ENCODE assay signal across 15 mouse cellular contexts in genomic region chr2:30787466-30787865, GRCm38 (mm10). TPM values are rescaled to one million over a fixed set of nuclear protein-coding genes. Genes with fewer than 3 reads are reported as not detected.
A peak's percentile ranks its signal among the peaks of the same experiment; 100 is the strongest.
DNase-seq lines count a peak whose midpoint lies in the region; ATAC-seq and TF ChIP-seq lines count a peak whose summit lies in the region.
"Had no signal": no experiment of that assay in that cellular context is flagged by ENCODE, and none has a peak within 500 bp of the region (broad histone marks: within the 10 kb centered on the region; RNA-seq: fewer than 3 reads in every experiment).

No protein-coding gene starts in this region.

- no peaks in the 10 kb centered on the region for H3K9me3 ChIP-seq in forebrain, embryonic 10.5 days
- H3K9me3 ChIP-seq in forebrain, postnatal 0 days (ENCODE audit: low read length) = no peaks in the 10 kb centered on the region
- no peaks in the 10 kb centered on the region for H3K9me3 ChIP-seq in lung, embryonic 14.5 days (ENCODE audit: low read depth, low read length)
- H3K9me3 ChIP-seq in hindbrain, embryonic 13.5 days = no peaks in the 10 kb centered on the region
- H3K9me3 ChIP-seq in midbrain, postnatal 0 days (ENCODE audit: low read length) = no peaks in the 10 kb centered on the region

- no peaks in the 10 kb centered on the region for H3K27me3 ChIP-seq in forebrain, embryonic 10.5 days (ENCODE audit: poor library complexity, severe bottlenecking)
- H3K27me3 ChIP-seq in forebrain, postnatal 0 days (ENCODE audit: insufficient read depth, low read length) = no peaks in the 10 kb centered on the region
- H3K27me3 ChIP-seq in lung, embryonic 14.5 days (ENCODE audit: insufficient read depth, low read length) = no peaks in the 10 kb centered on the region
- H3K27me3 ChIP-seq in hindbrain, embryonic 13.5 days = no peaks in the 10 kb centered on the region
- H3K27me3 ChIP-seq in midbrain, postnatal 0 days (ENCODE audit: insufficient read depth, low read length) = no peaks in the 10 kb centered on the region

- TF ChIP-seq CTCF in forebrain, postnatal 0 days (IDR thresholded peaks at IDR 0.05; ENCODE audit: low read depth) = no peak
- no peak for TF ChIP-seq CTCF in lung, embryonic 14.5 days (IDR thresholded peaks at IDR 0.05; ENCODE audit: low read depth)
- no peak for TF ChIP-seq CTCF in midbrain, postnatal 0 days (IDR thresholded peaks at IDR 0.05)

- no peak overlapping the region for H3K4me2 ChIP-seq in forebrain, postnatal 0 days (ENCODE audit: low read depth)
- no peak overlapping the region for H3K4me2 ChIP-seq in lung, embryonic 14.5 days
- no peak overlapping the region for H3K4me2 ChIP-seq in hindbrain, embryonic 13.5 days
- no peak overlapping the region for H3K4me2 ChIP-seq in midbrain, postnatal 0 days (ENCODE audit: low read depth, low read length, poor library complexity, severe bottlenecking)

- no peak for ATAC-seq in forebrain, postnatal 0 days
- ATAC-seq in lung, embryonic 14.5 days (ENCODE audit: insufficient read depth) = no peak
- no peak for ATAC-seq in hindbrain, embryonic 13.5 days (ENCODE audit: low FRiP score)
- ATAC-seq in midbrain, postnatal 0 days (ENCODE audit: low FRiP score) = no peak

- no peak overlapping the region for H3K9ac ChIP-seq in forebrain, postnatal 0 days
- peak overlapping the region; percentile 20; the same call in 1 of the 2 replicates for H3K9ac ChIP-seq in lung, embryonic 14.5 days
- peak overlapping the region; percentile 49; the same call in 1 of the 2 replicates for H3K9ac ChIP-seq in hindbrain, embryonic 13.5 days
- 0 out of 2 replicates have a peak overlapping the region, but pooled peaks have one; percentile 19 for H3K9ac ChIP-seq in midbrain, postnatal 0 days (replicated peaks; ENCODE audit: low read length, poor library complexity, severe bottlenecking)

- H3K4me3 ChIP-seq in forebrain, embryonic 10.5 days = 0 out of 2 replicates have a peak overlapping the region, but pooled peaks have one; percentile 11
- H3K4me3 ChIP-seq in forebrain, postnatal 0 days (ENCODE audit: low read depth, low read length) = no peak overlapping the region
- no peak overlapping the region for H3K4me3 ChIP-seq in lung, embryonic 14.5 days (ENCODE audit: low read depth, low read length)
- H3K4me3 ChIP-seq in hindbrain, embryonic 13.5 days = no peak overlapping the region
- no peak overlapping the region for H3K4me3 ChIP-seq in midbrain, postnatal 0 days (ENCODE audit: low read depth, low read length)
- H3K4me3 ChIP-seq: myocyte had no signal

- H3K4me1 ChIP-seq in forebrain, embryonic 10.5 days = peaks cover 68% of the 10 kb centered on the region
- H3K4me1 ChIP-seq in forebrain, postnatal 0 days (ENCODE audit: insufficient read depth) = 0 out of 2 replicates have a peak, but pooled peaks cover 4% of the 10 kb centered on the region
- peaks cover 23% of the 10 kb centered on the region for H3K4me1 ChIP-seq in lung, embryonic 14.5 days (ENCODE audit: insufficient read depth)
- H3K4me1 ChIP-seq in hindbrain, embryonic 13.5 days (replicated peaks) = peaks cover 46% of the 10 kb centered on the region
- peaks cover 4% of the 10 kb centered on the region for H3K4me1 ChIP-seq in midbrain, postnatal 0 days (ENCODE audit: insufficient read depth, low read length)

- DNase-seq in forebrain, embryonic 10.5 days (ENCODE audit: extremely low spot score, low spot score) = no peak
- DNase-seq in forebrain, postnatal 0 days = no peak
- DNase-seq in lung, embryonic 14.5 days = peak; percentile 62
- DNase-seq in lung, postnatal 25 days (ENCODE audit: low spot score) = no peak
- DNase-seq in midbrain, postnatal 0 days (ENCODE audit: low spot score) = no peak
- DNase-seq in layer of hippocampus, postnatal 10 days (ENCODE audit: low spot score in 2 of 2) = no peak
- no peak for DNase-seq in retina, embryonic 14.5 days (ENCODE audit: low spot score)
- DNase-seq: cerebellum, adult 11 months; heart, adult 18-20 months; lung, postnatal 36 days; retina, postnatal 1 day; spleen, adult 18-20 months had no signal

- H3K36me3 ChIP-seq in forebrain, embryonic 10.5 days (replicated peaks) = no peaks in the 10 kb centered on the region
- H3K36me3 ChIP-seq in forebrain, postnatal 0 days (ENCODE audit: insufficient read depth) = no peaks in the 10 kb centered on the region
- H3K36me3 ChIP-seq in lung, embryonic 14.5 days (ENCODE audit: insufficient read depth) = no peaks in the 10 kb centered on the region
- no peaks in the 10 kb centered on the region for H3K36me3 ChIP-seq in hindbrain, embryonic 13.5 days
- no peaks in the 10 kb centered on the region for H3K36me3 ChIP-seq in midbrain, postnatal 0 days (ENCODE audit: insufficient read depth, low read length)

- H3K27ac ChIP-seq in forebrain, embryonic 10.5 days = peak overlapping the region; percentile 90
- no peak overlapping the region for H3K27ac ChIP-seq in forebrain, postnatal 0 days (ENCODE audit: low read depth, low read length)
- H3K27ac ChIP-seq in lung, embryonic 14.5 days (ENCODE audit: low read depth) = peak overlapping the region; percentile 84
- H3K27ac ChIP-seq in hindbrain, embryonic 13.5 days = peak overlapping the region; percentile 41; the same call in 1 of the 2 replicates
- no peak overlapping the region for H3K27ac ChIP-seq in midbrain, postnatal 0 days (ENCODE audit: low read depth, low read length)

- WGBS in forebrain, embryonic 10.5 days = 60% methylated on average over 4 of the region's 4 CpGs
- WGBS in forebrain, postnatal 0 days = 67% methylated on average over 4 of the region's 4 CpGs
- WGBS in lung, embryonic 14.5 days = 27% methylated on average over 4 of the region's 4 CpGs
- 60% methylated on average over 4 of the region's 4 CpGs for WGBS in hindbrain, embryonic 13.5 days
- 67% methylated on average over 4 of the region's 4 CpGs for WGBS in midbrain, postnatal 0 days

RNA-seq across cellular contexts. Expression of gene 1700001O22Rik, which starts 16.0 kb away (rescaled TPM):
- polyA plus RNA-seq in forebrain, embryonic 10.5 days (2016; fragmentation: Nextera tagmentation; extraction: Ambion mirVana) = 3.3 and 4.8 TPM in 2 replicates
- total RNA-seq in forebrain, postnatal 0 days (2014; rRNA removed) = 0.77 and 1.8 TPM in 2 replicates
- 1.4 and 1.5 TPM in 2 replicates for polyA plus RNA-seq in forebrain, postnatal 0 days (2015; fragmentation: Nextera tagmentation; extraction: Ambion mirVana)
- 3.9 and 4.3 TPM in 2 replicates for polyA plus RNA-seq in lung, embryonic 14.5 days (2014; fragmentation: Nextera tagmentation; extraction: Ambion mirVana)
- 1.7 and 2.4 TPM in 2 replicates for polyA plus RNA-seq in hindbrain, embryonic 13.5 days (2015; fragmentation: Nextera tagmentation; extraction: Ambion mirVana)
- 2.4 TPM in 1 of 2 replicates, not detected in the other for total RNA-seq in midbrain, postnatal 0 days (2014; rRNA removed)
- polyA plus RNA-seq in midbrain, postnatal 0 days (2015; fragmentation: Nextera tagmentation; extraction: Ambion mirVana) = 1.2 and 1.5 TPM in 2 replicates
- 1 to 10 TPM; 2.0 to 3.2 TPM for total RNA-seq in layer of hippocampus, postnatal 10 days (2021)

RNA-seq across cellular contexts. Expression of gene Ntmt1, which starts 20.2 kb away (rescaled TPM):
- polyA plus RNA-seq in forebrain, embryonic 10.5 days (2016; fragmentation: Nextera tagmentation; extraction: Ambion mirVana) = 124 and 131 TPM in 2 replicates
- total RNA-seq in forebrain, postnatal 0 days (2014; rRNA removed) = 87.6 and 105 TPM in 2 replicates
- 106 and 107 TPM in 2 replicates for polyA plus RNA-seq in forebrain, postnatal 0 days (2015; fragmentation: Nextera tagmentation; extraction: Ambion mirVana)
- 88.3 and 96.0 TPM in 2 replicates for polyA plus RNA-seq in lung, embryonic 14.5 days (2014; fragmentation: Nextera tagmentation; extraction: Ambion mirVana)
- 108 and 115 TPM in 2 replicates for polyA plus RNA-seq in hindbrain, embryonic 13.5 days (2015; fragmentation: Nextera tagmentation; extraction: Ambion mirVana)
- 62.2 and 74.1 TPM in 2 replicates for total RNA-seq in midbrain, postnatal 0 days (2014; rRNA removed)
- 90.3 and 104 TPM in 2 replicates for polyA plus RNA-seq in midbrain, postnatal 0 days (2015; fragmentation: Nextera tagmentation; extraction: Ambion mirVana)
- total RNA-seq in layer of hippocampus, postnatal 10 days (2021) = 10 to 100 TPM; 44.9 to 57.7 TPM

RNA-seq across cellular contexts. Expression of gene Asb6, which starts 42.7 kb away (rescaled TPM):
- polyA plus RNA-seq in forebrain, embryonic 10.5 days (2016; fragmentation: Nextera tagmentation; extraction: Ambion mirVana) = 47.5 and 51.2 TPM in 2 replicates
- 32.7 and 45.2 TPM in 2 replicates for total RNA-seq in forebrain, postnatal 0 days (2014; rRNA removed)
- polyA plus RNA-seq in forebrain, postnatal 0 days (2015; fragmentation: Nextera tagmentation; extraction: Ambion mirVana) = 31.3 and 36.0 TPM in 2 replicates
- polyA plus RNA-seq in lung, embryonic 14.5 days (2014; fragmentation: Nextera tagmentation; extraction: Ambion mirVana) = 32.1 and 34.5 TPM in 2 replicates
- 38.3 and 41.0 TPM in 2 replicates for polyA plus RNA-seq in hindbrain, embryonic 13.5 days (2015; fragmentation: Nextera tagmentation; extraction: Ambion mirVana)
- 36.5 and 40.7 TPM in 2 replicates for total RNA-seq in midbrain, postnatal 0 days (2014; rRNA removed)
- 36.1 and 39.6 TPM in 2 replicates for polyA plus RNA-seq in midbrain, postnatal 0 days (2015; fragmentation: Nextera tagmentation; extraction: Ambion mirVana)
- 10 to 100 TPM; 34.9 to 36.1 TPM for total RNA-seq in layer of hippocampus, postnatal 10 days (2021)

RNA-seq across cellular contexts. Expression of gene Prrx2, which starts 47.3 kb away (rescaled TPM):
- 27.7 and 31.9 TPM in 2 replicates for polyA plus RNA-seq in forebrain, embryonic 10.5 days (2016; fragmentation: Nextera tagmentation; extraction: Ambion mirVana)
- total RNA-seq in forebrain, postnatal 0 days (2014; rRNA removed) = 2.5 and 4.1 TPM in 2 replicates
- 3.6 and 3.7 TPM in 2 replicates for polyA plus RNA-seq in forebrain, postnatal 0 days (2015; fragmentation: Nextera tagmentation; extraction: Ambion mirVana)
- polyA plus RNA-seq in lung, embryonic 14.5 days (2014; fragmentation: Nextera tagmentation; extraction: Ambion mirVana) = 15.7 and 15.9 TPM in 2 replicates
- 3.0 and 3.8 TPM in 2 replicates for polyA plus RNA-seq in hindbrain, embryonic 13.5 days (2015; fragmentation: Nextera tagmentation; extraction: Ambion mirVana)
- 4.4 and 12.5 TPM in 2 replicates for total RNA-seq in midbrain, postnatal 0 days (2014; rRNA removed)
- polyA plus RNA-seq in midbrain, postnatal 0 days (2015; fragmentation: Nextera tagmentation; extraction: Ambion mirVana) = 3.0 and 5.1 TPM in 2 replicates
- 1 to 10 TPM; 2.5 to 3.9 TPM for total RNA-seq in layer of hippocampus, postnatal 10 days (2021)
- total RNA-seq: hematopoietic stem cell, adult 5-6 weeks had no signal

Comparison
In these comparisons a context has a peak if more than half of its experiments do, and no peak if none do; other contexts are left out.
1. H3K27ac ChIP-seq: peak in forebrain, embryonic 10.5 days (single experiment), lung, embryonic 14.5 days (single experiment) and hindbrain, embryonic 13.5 days (single experiment); none in forebrain, postnatal 0 days (single experiment) and midbrain, postnatal 0 days (single experiment).